Mouse (Mus musculus): ENCODE measurements around the gene Disp1. TPM values are rescaled to one million over a fixed set of nuclear protein-coding genes. Genes with fewer than 3 reads are reported as not detected.

The Disp1 gene
- total and polyA plus RNA-seq, 3 experiments: 3.4 to 11.3 (median 5.9) TPM

DNA sequence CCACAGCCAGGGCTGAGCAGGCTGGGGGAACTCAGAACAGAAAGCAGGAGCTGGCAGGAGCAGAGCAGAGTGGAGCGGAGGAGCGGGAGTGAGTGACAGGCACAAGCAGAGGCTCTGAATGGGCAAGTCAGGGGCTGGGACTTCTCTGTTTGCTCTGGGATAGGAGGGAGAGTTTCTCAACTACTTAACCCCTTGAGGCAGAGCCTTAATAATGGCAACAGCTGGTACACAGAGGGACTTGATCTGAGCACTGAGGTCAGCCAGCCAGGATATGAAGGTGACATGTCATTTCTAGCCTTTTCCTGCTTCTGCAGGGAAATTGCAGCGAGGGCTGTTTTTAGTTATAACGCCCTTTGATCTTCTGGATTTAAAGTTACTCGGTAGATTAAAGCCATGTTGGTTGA, 73.9 kb downstream of the Disp1 start:
- no peaks in the 10 kb centered on the region for H3K27me3 ChIP-seq (replicated peaks)
- dilution Hi-C loops (cut with MboI; ENCODE audit: extremely low pct_ligation_motif_present, extremely low pct_unique_long_range_greater_than_20kb, low sequenced_read_pairs) (no loop called here), in situ Hi-C loops (cut with MboI; ENCODE audit: low pct_ligation_motif_present, low pct_unique_long_range_greater_than_20kb, low sequenced_read_pairs) (no loop called here)
- H3K9me3 ChIP-seq (replicated peaks; ENCODE audit: low read length): no peaks in the 10 kb centered on the region
- no peak for TF ChIP-seq TBP (conservative IDR thresholded peaks at IDR 0.05; ENCODE audit: low read depth, low read length)
- TF ChIP-seq CHD1 (IDR thresholded peaks at IDR 0.05; ENCODE audit: low read depth, low read length): no peak
- no peak for DNase-seq (ENCODE audit: extremely low read depth)
- 0 out of 2 replicates have a peak, but pooled peaks cover 2% of the 10 kb centered on the region for H3K79me2 ChIP-seq (replicated peaks; ENCODE audit: control insufficient read depth, extremely low read depth, insufficient read depth, poor library complexity, severe bottlenecking)
- peaks cover 0 to 7% of the 10 kb centered on the region in 2 experiments; a peak in 1 of 4 replicates for H3K4me1 ChIP-seq (ENCODE audit: control insufficient read depth in 1 of 2, insufficient read depth in 2 of 2)
- no peak overlapping the region for H3K4me3 ChIP-seq (replicated peaks in 1 of 3; ENCODE audit: low read depth in 2 of 3, low read length in 2 of 3, poor library complexity in 1 of 3)
- no peak overlapping the region for H3K4me2 ChIP-seq (ENCODE audit: insufficient read depth, low read depth, poor library complexity, severe bottlenecking)
- H3K9ac ChIP-seq (ENCODE audit: insufficient read depth, low read depth): no peak overlapping the region
- H3K27ac ChIP-seq (ENCODE audit: insufficient read depth, low read depth): no peak overlapping the region
- peaks cover 0 to 10% of the 10 kb centered on the region in 2 experiments for H3K36me3 ChIP-seq (replicated peaks in 1 of 2; ENCODE audit: control insufficient read depth in 1 of 2, insufficient read depth in 1 of 2, low read length in 1 of 2)

GRCm38 (mm10) chr1:183146795-183147194, 74.5 kb downstream of the Disp1 start:
- Histone ChIP-seq H3K4me1 (ENCODE audit: control insufficient read depth in 1 of 2, insufficient read depth in 2 of 2) (peaks cover 0 to 9% of the 10 kb centered on the region in 2 experiments; a peak in 2 of 4 replicates), H3K4me2 (ENCODE audit: insufficient read depth, low read depth, poor library complexity, severe bottlenecking) (no peak overlapping the region), H3K4me3 (replicated peaks in 1 of 3; ENCODE audit: low read depth in 2 of 3, low read length in 2 of 3, poor library complexity in 1 of 3) (no peak overlapping the region), H3K79me2 (replicated peaks; ENCODE audit: control insufficient read depth, extremely low read depth, insufficient read depth, poor library complexity, severe bottlenecking) (0 out of 2 replicates have a peak, but pooled peaks cover 2% of the 10 kb centered on the region), H3K9ac (ENCODE audit: insufficient read depth, low read depth) (no peak overlapping the region), H3K36me3 (replicated peaks in 1 of 2; ENCODE audit: control insufficient read depth in 1 of 2, insufficient read depth in 1 of 2, low read length in 1 of 2) (peaks cover 0 to 10% of the 10 kb centered on the region in 2 experiments), H3K27ac (ENCODE audit: insufficient read depth, low read depth) (no peak overlapping the region), H3K9me3 (replicated peaks; ENCODE audit: low read length) (no peaks in the 10 kb centered on the region), H3K27me3 (replicated peaks) (no peaks in the 10 kb centered on the region)
- dilution Hi-C loops (cut with MboI; ENCODE audit: extremely low pct_ligation_motif_present, extremely low pct_unique_long_range_greater_than_20kb, low sequenced_read_pairs): no loop called here
- in situ Hi-C loops (cut with MboI; ENCODE audit: low pct_ligation_motif_present, low pct_unique_long_range_greater_than_20kb, low sequenced_read_pairs): no loop called here
- no peak for DNase-seq (ENCODE audit: extremely low read depth)
- TF ChIP-seq CTCF (conservative IDR thresholded peaks at IDR 0.05 in 1 of 2, IDR thresholded peaks at IDR 0.05 in 1 of 2; ENCODE audit: low read depth in 2 of 2, low read length in 2 of 2) (no peak), USF2 (conservative IDR thresholded peaks at IDR 0.05; ENCODE audit: low read depth, low read length) (no peak), NRF1 (IDR thresholded peaks at IDR 0.05; ENCODE audit: low read depth, low read length) (no peak)

- H3K4me2 ChIP-seq (ENCODE audit: insufficient read depth, low read depth, poor library complexity, severe bottlenecking): no peak overlapping the region
- no peaks in the 10 kb centered on the region for H3K9me3 ChIP-seq (replicated peaks; ENCODE audit: low read length)
- in situ Hi-C loops (cut with MboI; ENCODE audit: low pct_ligation_motif_present, low pct_unique_long_range_greater_than_20kb, low sequenced_read_pairs) (no loop called here), dilution Hi-C loops (cut with MboI; ENCODE audit: extremely low pct_ligation_motif_present, extremely low pct_unique_long_range_greater_than_20kb, low sequenced_read_pairs) (no loop called here)
- no peak overlapping the region for H3K27ac ChIP-seq (ENCODE audit: insufficient read depth, low read depth)
- H3K27me3 ChIP-seq (replicated peaks): no peaks in the 10 kb centered on the region
- peaks cover 0 to 11% of the 10 kb centered on the region in 2 experiments; a peak in 2 of 4 replicates for H3K4me1 ChIP-seq (ENCODE audit: control insufficient read depth in 1 of 2, insufficient read depth in 2 of 2)
- 0 out of 2 replicates have a peak, but pooled peaks cover 2% of the 10 kb centered on the region for H3K79me2 ChIP-seq (replicated peaks; ENCODE audit: control insufficient read depth, extremely low read depth, insufficient read depth, poor library complexity, severe bottlenecking)
- no peak overlapping the region for H3K9ac ChIP-seq (ENCODE audit: insufficient read depth, low read depth)
- no peak overlapping the region for H3K4me3 ChIP-seq (replicated peaks in 1 of 3; ENCODE audit: low read depth in 2 of 3, low read length in 2 of 3, poor library complexity in 1 of 3)
- H3K36me3 ChIP-seq (replicated peaks in 1 of 2; ENCODE audit: control insufficient read depth in 1 of 2, insufficient read depth in 1 of 2, low read length in 1 of 2): peaks cover 0 to 10% of the 10 kb centered on the region in 2 experiments
- TF ChIP-seq MEF2A (IDR thresholded peaks at IDR 0.05; ENCODE audit: borderline replicate concordance, low read depth, low read length): no peak
- TF ChIP-seq ELF1 (IDR thresholded peaks at IDR 0.05; ENCODE audit: low read depth, low read length): no peak
- TF ChIP-seq NELFE (IDR thresholded peaks at IDR 0.05; ENCODE audit: low read depth, low read length): no peak
- no peak for TF ChIP-seq ZC3H11A (IDR thresholded peaks at IDR 0.05; ENCODE audit: low read depth, low read length)
- no peak for TF ChIP-seq CTCF (conservative IDR thresholded peaks at IDR 0.05 in 1 of 2, IDR thresholded peaks at IDR 0.05 in 1 of 2; ENCODE audit: low read depth in 2 of 2, low read length in 2 of 2)
- no peak for TF ChIP-seq MXI1 (IDR thresholded peaks at IDR 0.05; ENCODE audit: low read depth, low read length)
- TF ChIP-seq JUN (IDR thresholded peaks at IDR 0.05; ENCODE audit: insufficient read depth, low read depth, low read length): no peak
- TF ChIP-seq CHD2 (IDR thresholded peaks at IDR 0.05; ENCODE audit: low read length): no peak
- TF ChIP-seq ZMIZ1 (IDR thresholded peaks at IDR 0.05; ENCODE audit: low read depth, low read length): no peak
- TF ChIP-seq E2F4 (IDR thresholded peaks at IDR 0.05; ENCODE audit: insufficient replicate concordance, low read depth, low read length): no peak
- no peak for TF ChIP-seq ZKSCAN1 (IDR thresholded peaks at IDR 0.05; ENCODE audit: borderline replicate concordance, low read depth, low read length)
- TF ChIP-seq MAFK (IDR thresholded peaks at IDR 0.05; ENCODE audit: insufficient replicate concordance, low read length): no peak
- TF ChIP-seq ZNF384 (IDR thresholded peaks at IDR 0.05; ENCODE audit: low read depth, low read length): no peak
- TF ChIP-seq SMC3 (IDR thresholded peaks at IDR 0.05; ENCODE audit: low read depth, low read length): no peak
- DNase-seq (ENCODE audit: extremely low read depth): no peak
Observed at GRCm38 (mm10) chr1:183146102-183146735, 75.1 kb downstream of the Disp1 start.
